Mouse (Mus musculus): ENCODE measurements around the gene Flt1. TPM values are rescaled to one million over a fixed set of nuclear protein-coding genes. Genes with fewer than 3 reads are reported as not detected.
A peak's percentile ranks its signal among the peaks of the same experiment; 100 is the strongest.

Gene Flt1
- polyA plus RNA-seq, 1 experiment from 2014 or later: 19.4 TPM

DNA sequence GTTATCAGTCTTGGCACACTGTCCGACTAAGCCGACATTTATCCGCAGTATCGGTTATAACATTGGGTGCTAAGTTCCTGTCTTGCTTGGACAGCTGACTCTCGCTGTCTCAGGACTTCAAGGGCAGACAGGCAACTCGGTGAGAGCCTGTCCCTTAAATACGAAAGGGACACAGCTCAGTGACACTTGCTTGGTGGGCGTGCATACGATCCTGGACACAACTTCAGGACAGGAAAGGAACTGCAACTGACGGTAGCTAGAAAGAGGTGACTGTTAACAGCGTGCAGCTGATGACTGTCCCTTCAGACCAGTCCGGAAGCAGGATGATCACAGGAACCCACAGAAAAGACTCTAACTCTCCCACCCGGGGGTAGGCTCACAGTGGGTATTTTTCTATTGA is 27.8 kb downstream of the Flt1 start:
- peaks cover 25% of the 10 kb centered on the region for H3K36me3 ChIP-seq
- no peaks in the 10 kb centered on the region for H3K27me3 ChIP-seq (replicated peaks)
- no peak for ATAC-seq (ENCODE audit: extremely low read depth, insufficient number of reproducible peaks, low FRiP score, low TSS enrichment)
- no peak overlapping the region for H3K27ac ChIP-seq (replicated peaks)
- no peak overlapping the region for H3K9ac ChIP-seq
- peak overlapping the region; percentile 51 for H3K4me2 ChIP-seq
- WGBS: 39% methylated on average over 13 of the region's 13 CpGs
- H3K4me3 ChIP-seq: 0 out of 2 replicates have a peak overlapping the region, but pooled peaks have one; percentile 13
- no peaks in the 10 kb centered on the region for H3K4me1 ChIP-seq
- H3K9me3 ChIP-seq: no peaks in the 10 kb centered on the region

GRCm38 (mm10) chr5:147697165-147697564 is 28.6 kb downstream of the Flt1 start:
- H3K4me2 ChIP-seq: 0 out of 2 replicates have a peak overlapping the region, but pooled peaks have one; percentile 51
- no peak overlapping the region for H3K4me3 ChIP-seq
- no peak for ATAC-seq (ENCODE audit: extremely low read depth, insufficient number of reproducible peaks, low FRiP score, low TSS enrichment)
- H3K9ac ChIP-seq: no peak overlapping the region
- 48% methylated on average over 5 of the region's 5 CpGs for WGBS
- no peak overlapping the region for H3K27ac ChIP-seq (replicated peaks)
- H3K27me3 ChIP-seq (replicated peaks): no peaks in the 10 kb centered on the region
- H3K36me3 ChIP-seq: peaks cover 32% of the 10 kb centered on the region
- no peaks in the 10 kb centered on the region for H3K4me1 ChIP-seq
- H3K9me3 ChIP-seq: no peaks in the 10 kb centered on the region

DNA sequence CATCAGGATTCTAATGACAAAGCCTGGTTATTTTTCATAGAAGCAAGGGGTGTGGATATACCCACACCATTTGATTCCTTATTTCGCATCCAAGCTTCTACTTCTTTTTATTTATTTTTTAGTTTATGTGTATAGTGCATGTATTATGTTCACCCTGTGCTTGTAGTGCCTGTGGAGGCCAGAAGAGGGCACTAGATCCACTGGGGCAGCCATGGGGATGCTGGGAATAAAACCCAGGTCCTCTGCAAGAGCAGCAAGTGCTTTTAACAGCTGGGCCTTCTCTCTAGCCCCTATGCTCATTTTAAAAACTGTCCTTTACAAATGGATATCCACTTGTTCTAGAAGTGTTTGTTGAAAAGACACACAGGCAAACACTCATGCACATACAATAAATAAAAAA is 33.2 kb downstream of the Flt1 start:
- no peaks in the 10 kb centered on the region for H3K9me3 ChIP-seq
- no peak overlapping the region for H3K9ac ChIP-seq
- ATAC-seq (ENCODE audit: extremely low read depth, insufficient number of reproducible peaks, low FRiP score, low TSS enrichment): no peak
- H3K4me3 ChIP-seq: no peak overlapping the region
- H3K27me3 ChIP-seq (replicated peaks): no peaks in the 10 kb centered on the region
- peaks cover 29% of the 10 kb centered on the region for H3K36me3 ChIP-seq
- H3K27ac ChIP-seq (replicated peaks): no peak overlapping the region
- 80% methylated on average over 1 of the region's 1 CpGs for WGBS
- H3K4me2 ChIP-seq: no peak overlapping the region
- no peaks in the 10 kb centered on the region for H3K4me1 ChIP-seq

GRCm38 (mm10) chr5:147683707-147684323 is 42.0 kb downstream of the Flt1 start:
- no peak for ATAC-seq (ENCODE audit: extremely low read depth, insufficient number of reproducible peaks, low FRiP score, low TSS enrichment)
- peaks cover 9% of the 10 kb centered on the region; the same call in 1 of the 2 replicates for H3K4me1 ChIP-seq
- no peak overlapping the region for H3K27ac ChIP-seq (replicated peaks)
- WGBS: 76% methylated on average over 12 of the region's 12 CpGs
- no peaks in the 10 kb centered on the region; the same call in 1 of the 2 replicates for H3K27me3 ChIP-seq (replicated peaks)
- no peak overlapping the region for H3K4me2 ChIP-seq
- no peaks in the 10 kb centered on the region for H3K9me3 ChIP-seq
- H3K4me3 ChIP-seq: no peak overlapping the region
- peaks cover 14% of the 10 kb centered on the region; the same call in 1 of the 2 replicates for H3K36me3 ChIP-seq
- no peak overlapping the region for H3K9ac ChIP-seq

- Histone ChIP-seq H3K9me3 (no peaks in the 10 kb centered on the region), H3K27me3 (replicated peaks) (no peaks in the 10 kb centered on the region; the same call in 1 of the 2 replicates), H3K27ac (replicated peaks) (peak overlapping the region; percentile 24; the same call in 1 of the 2 replicates), H3K9ac (peak overlapping the region; percentile 3), H3K4me2 (peak overlapping the region; percentile 12), H3K36me3 (peaks cover 19% of the 10 kb centered on the region), H3K4me3 (no peak overlapping the region), H3K4me1 (peaks cover 9% of the 10 kb centered on the region; the same call in 1 of the 2 replicates)
- ATAC-seq (ENCODE audit: extremely low read depth, insufficient number of reproducible peaks, low FRiP score, low TSS enrichment): no peak
- 17% methylated on average over 10 of the region's 10 CpGs for WGBS
These were observed 44.6 kb downstream of the Flt1 start for GRCm38 (mm10) chr5:147681224-147681623.

DNA sequence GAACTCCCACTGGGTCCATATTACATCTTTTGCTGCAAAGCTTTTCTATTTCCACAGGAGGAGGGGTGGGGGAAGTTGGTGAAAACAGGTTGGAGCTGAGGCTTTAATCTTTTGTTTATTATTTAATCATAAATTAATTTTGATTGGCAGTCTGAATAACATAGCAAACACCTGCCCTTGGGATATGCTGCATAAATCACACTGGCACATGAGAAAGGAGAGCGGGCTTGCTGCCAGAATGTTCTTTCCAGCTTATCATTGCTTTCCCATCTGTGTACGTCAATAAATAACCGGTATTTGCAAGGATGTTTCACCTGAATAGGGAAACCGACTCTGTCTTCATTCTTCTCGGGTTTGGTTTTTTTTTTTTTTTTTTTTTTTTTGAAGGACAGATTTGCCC is 45.1 kb downstream of the Flt1 start:
- H3K4me2 ChIP-seq: no peak overlapping the region

GRCm38 (mm10) chr5:147679316-147679715 is 46.5 kb downstream of the Flt1 start:
- WGBS: 87% methylated on average over 12 of the region's 12 CpGs
- H3K4me3 ChIP-seq: no peak overlapping the region
- no peak overlapping the region for H3K9ac ChIP-seq
- H3K36me3 ChIP-seq: peaks cover 25% of the 10 kb centered on the region
- no peaks in the 10 kb centered on the region; the same call in 1 of the 2 replicates for H3K27me3 ChIP-seq (replicated peaks)
- H3K4me2 ChIP-seq: no peak overlapping the region
- no peak for ATAC-seq (ENCODE audit: extremely low read depth, insufficient number of reproducible peaks, low FRiP score, low TSS enrichment)
- no peaks in the 10 kb centered on the region for H3K9me3 ChIP-seq
- H3K4me1 ChIP-seq: peaks cover 9% of the 10 kb centered on the region; the same call in 1 of the 2 replicates
- H3K27ac ChIP-seq (replicated peaks): no peak overlapping the region

More for the DNA sequence above, 45.1 kb downstream of the Flt1 start:
- Histone ChIP-seq H3K27ac (replicated peaks) (no peak overlapping the region), H3K9ac (no peak overlapping the region), H3K9me3 (no peaks in the 10 kb centered on the region), H3K4me3 (no peak overlapping the region), H3K36me3 (peaks cover 25% of the 10 kb centered on the region), H3K27me3 (replicated peaks) (no peaks in the 10 kb centered on the region; the same call in 1 of the 2 replicates), H3K4me1 (peaks cover 9% of the 10 kb centered on the region; the same call in 1 of the 2 replicates)
- no peak for ATAC-seq (ENCODE audit: extremely low read depth, insufficient number of reproducible peaks, low FRiP score, low TSS enrichment)
- WGBS: 60% methylated on average over 5 of the region's 5 CpGs

GRCm38 (mm10) chr5:147675791-147676190 is 50.0 kb downstream of the Flt1 start:
- Histone ChIP-seq H3K36me3 (peaks cover 27% of the 10 kb centered on the region), H3K27ac (replicated peaks) (no peak overlapping the region), H3K9me3 (no peaks in the 10 kb centered on the region), H3K9ac (no peak overlapping the region), H3K4me2 (no peak overlapping the region), H3K4me1 (peaks cover 4% of the 10 kb centered on the region), H3K4me3 (no peak overlapping the region), H3K27me3 (replicated peaks) (no peaks in the 10 kb centered on the region)
- WGBS: 49% methylated on average over 5 of the region's 5 CpGs
- ATAC-seq (ENCODE audit: extremely low read depth, insufficient number of reproducible peaks, low FRiP score, low TSS enrichment): no peak

DNA sequence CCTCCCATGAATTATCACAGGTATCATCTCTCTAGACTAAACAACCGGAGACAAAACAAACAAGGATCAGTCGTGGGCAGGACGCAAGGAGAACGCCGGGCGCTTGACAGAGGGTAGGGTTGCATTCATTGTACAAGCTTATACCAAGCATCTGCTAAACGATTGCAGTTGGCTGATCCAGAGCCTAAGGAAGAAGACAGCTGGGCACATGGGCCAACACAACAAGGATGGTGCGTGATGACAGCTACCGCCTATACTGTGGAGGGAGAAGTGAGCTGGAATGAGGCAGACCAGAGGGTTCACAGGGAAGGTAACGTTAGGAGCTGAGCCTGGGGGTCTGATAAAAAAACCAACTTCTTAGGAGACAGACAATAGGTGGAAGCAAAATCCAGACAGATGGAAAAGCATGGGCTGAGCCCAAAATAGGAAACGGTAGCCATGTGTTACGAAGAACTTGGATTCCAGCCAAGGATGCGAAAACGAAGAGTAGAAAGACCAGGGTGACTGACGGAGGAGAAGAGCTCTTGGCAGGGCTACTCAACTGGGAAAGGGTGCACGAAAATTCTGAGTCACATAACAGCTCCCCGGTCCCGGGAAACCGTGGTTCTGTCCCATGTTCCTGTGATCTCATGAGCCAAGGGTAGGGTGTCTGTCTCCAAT is 53.9 kb downstream of the Flt1 start:
- Histone ChIP-seq H3K9ac (no peak overlapping the region), H3K4me1 (peaks cover 4% of the 10 kb centered on the region), H3K9me3 (peaks cover 10% of the 10 kb centered on the region; the same call in 1 of the 2 replicates), H3K27ac (replicated peaks) (peak overlapping the region; percentile 36; the same call in 1 of the 2 replicates), H3K4me3 (no peak overlapping the region), H3K27me3 (replicated peaks) (no peaks in the 10 kb centered on the region), H3K36me3 (peaks cover 28% of the 10 kb centered on the region), H3K4me2 (no peak overlapping the region)
- no peak for ATAC-seq (ENCODE audit: extremely low read depth, insufficient number of reproducible peaks, low FRiP score, low TSS enrichment)
- 66% methylated on average over 19 of the region's 19 CpGs for WGBS

DNA sequence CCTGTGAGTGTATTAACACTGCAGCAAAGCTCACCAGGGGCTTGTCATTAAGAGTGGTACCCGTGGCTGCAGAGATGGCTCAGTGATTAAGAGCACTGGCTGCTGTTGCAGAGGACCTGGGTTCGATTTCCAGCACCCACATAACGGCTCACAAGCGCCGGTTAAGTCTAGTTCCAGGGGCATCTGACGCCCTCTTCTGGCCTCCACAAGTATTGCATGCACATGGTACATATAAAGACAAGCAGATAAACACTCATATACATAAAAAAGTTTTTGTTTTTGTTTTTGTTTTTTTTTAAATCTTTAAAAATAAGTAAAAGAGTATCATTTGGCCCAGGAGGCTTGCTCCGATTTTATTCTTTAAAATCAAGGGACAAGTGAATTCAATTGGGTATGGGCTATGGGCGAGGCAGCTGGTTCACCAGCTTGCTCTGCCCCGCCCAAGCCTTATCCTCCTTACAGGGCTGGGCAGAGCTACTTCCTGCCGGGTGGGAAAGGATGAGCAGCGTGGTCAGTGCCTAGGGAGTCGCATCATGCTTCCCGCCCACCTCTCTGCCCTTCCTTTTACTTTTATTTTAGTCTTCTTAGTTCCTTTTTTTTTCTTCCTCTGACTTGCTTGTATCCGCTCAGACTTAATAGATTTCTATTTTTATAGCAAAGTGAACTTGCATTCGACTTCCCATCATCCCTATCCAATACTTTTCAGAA is 57.0 kb downstream of the Flt1 start:
- Histone ChIP-seq H3K9ac (no peak overlapping the region), H3K4me3 (no peak overlapping the region), H3K4me1 (peaks cover 4% of the 10 kb centered on the region), H3K4me2 (no peak overlapping the region), H3K27me3 (replicated peaks) (no peaks in the 10 kb centered on the region), H3K9me3 (peaks cover 10% of the 10 kb centered on the region; the same call in 1 of the 2 replicates), H3K36me3 (peaks cover 22% of the 10 kb centered on the region), H3K27ac (replicated peaks) (no peak overlapping the region)
- 81% methylated on average over 15 of the region's 15 CpGs for WGBS
- no peak for ATAC-seq (ENCODE audit: extremely low read depth, insufficient number of reproducible peaks, low FRiP score, low TSS enrichment)

DNA sequence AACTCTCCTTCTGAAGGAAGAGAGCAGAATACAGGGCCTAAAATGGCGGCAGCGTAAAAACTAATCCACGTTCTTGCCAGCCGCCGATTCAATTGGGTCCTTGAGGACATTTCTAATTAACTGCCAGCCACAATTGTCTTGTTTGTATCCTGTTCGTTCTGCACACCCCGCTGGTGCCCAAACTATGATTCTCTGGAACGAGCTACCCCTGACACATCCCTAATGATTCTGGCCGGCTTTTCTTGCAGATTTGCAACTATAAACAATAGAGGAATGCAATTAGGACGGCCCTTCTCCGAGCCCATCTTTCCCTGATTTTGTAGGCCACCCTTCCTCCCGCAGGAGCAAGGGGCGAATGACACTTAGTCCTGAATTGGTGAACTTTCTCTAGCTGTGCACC is 59.9 kb downstream of the Flt1 start:
- Histone ChIP-seq H3K9me3 (peaks cover 10% of the 10 kb centered on the region; the same call in 1 of the 2 replicates), H3K27me3 (replicated peaks) (no peaks in the 10 kb centered on the region), H3K9ac (no peak overlapping the region), H3K27ac (replicated peaks) (no peak overlapping the region), H3K36me3 (peaks cover 16% of the 10 kb centered on the region), H3K4me2 (no peak overlapping the region), H3K4me3 (no peak overlapping the region), H3K4me1 (no peaks in the 10 kb centered on the region; the same call in 1 of the 2 replicates)
- no peak for ATAC-seq (ENCODE audit: extremely low read depth, insufficient number of reproducible peaks, low FRiP score, low TSS enrichment)
- 84% methylated on average over 13 of the region's 13 CpGs for WGBS

Data from heart, embryonic 13.5 days (tissue).